Mouse (Mus musculus) heart, adult 2 months (tissue): ENCODE measurements around the gene Matn1.

Experiments
- CTCF ChIP-seq: fragments of 200-600 bp; IDR thresholded peaks from 2 replicates; pipeline ENCODE4 v1.8.1; 2022; ENCODE audit warnings: antibody characterized with exemption, mild to moderate bottlenecking, moderate library complexity
- EP300 ChIP-seq: fragments of 200-500 bp; IDR thresholded peaks from 2 replicates; pipeline ENCODE4 v1.6.1; 2011; ENCODE audit warnings: low read depth, low read length, control low read depth; ENCODE audit not compliant: insufficient read depth
- POLR2A ChIP-seq: fragments of 200-500 bp; IDR thresholded peaks from 2 replicates; pipeline ENCODE4 v1.6.1; 2011; ENCODE audit warnings: mild to moderate bottlenecking, low read depth, low read length, control low read depth; ENCODE audit not compliant: insufficient read depth

DNA sequence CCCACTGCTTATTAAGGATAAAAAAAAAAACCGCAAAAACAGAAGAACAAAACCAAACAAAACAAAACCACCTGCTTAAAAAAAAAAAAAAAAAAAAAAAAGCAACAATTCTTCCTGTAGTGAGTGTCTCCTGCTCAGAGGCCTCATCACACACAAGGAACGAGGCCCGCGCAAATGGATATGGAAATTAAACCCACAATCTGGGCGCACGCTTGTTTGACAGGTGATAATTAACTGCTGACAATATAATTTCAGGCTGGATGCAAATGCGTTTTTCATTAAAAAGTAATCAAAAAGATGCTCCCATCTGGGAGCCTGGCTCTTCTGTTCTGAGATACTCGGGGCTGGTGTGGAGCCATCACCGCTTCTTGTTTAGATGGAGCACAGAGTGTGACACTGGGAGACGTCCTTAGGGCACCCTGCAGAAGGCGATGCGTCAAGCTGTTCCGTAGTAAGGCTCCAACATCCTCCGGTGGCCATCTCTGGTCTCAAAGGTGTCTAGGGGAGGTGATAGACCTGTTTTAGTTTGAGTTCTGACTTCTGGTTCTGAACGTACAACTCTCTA lies 56.5 kb downstream of the Matn1 start:
- TF ChIP-seq CTCF (no peak), POLR2A (no peak), EP300 (no peak)
